Mouse (Mus musculus) stomach, embryonic 15.5 days (tissue): Measurements from ENCODE around the gene Olfr312. TPM values are rescaled to one million over a fixed set of nuclear protein-coding genes. Genes with fewer than 3 reads are reported as not detected.
"Not testable (repeated sequence)": the region's sequence is repeated elsewhere in the genome, so short reads cannot be mapped to it uniquely, and the experiment has no call there.

ENCODE experiments used
- ATAC-seq: fragments of 200-750 bp; cut with Nextera tagmentation; 2 replicates; pipeline ENCODE4 v1.8.0; 2017; ENCODE audit warnings: low read depth, moderate number of reproducible peaks, moderate TSS enrichment; ENCODE audit not compliant: insufficient read depth, low FRiP score
- H3K27ac ChIP-seq: fragments of 300-500 bp; sonication (generic); 2 replicates; pipeline ENCODE4 v1.5.1; 2015; ENCODE audit warnings: mild to moderate bottlenecking, inconsistent platforms
- H3K27me3 ChIP-seq: fragments of 300-500 bp; sonication (generic); replicated peaks from 2 replicates; pipeline ENCODE4 v1.6.1; 2015; ENCODE audit warnings: inconsistent platforms
- H3K36me3 ChIP-seq: fragments of 300-500 bp; sonication (generic); 2 replicates; pipeline ENCODE4 v1.6.1; 2015; ENCODE audit warnings: inconsistent platforms
- H3K4me1 ChIP-seq: fragments of 300-500 bp; sonication (generic); 2 replicates; pipeline ENCODE4 v1.6.1; 2015; ENCODE audit warnings: inconsistent platforms
- H3K4me2 ChIP-seq: fragments of 300-500 bp; sonication (generic); 2 replicates; pipeline ENCODE4 v1.6.1; 2015; ENCODE audit warnings: mild to moderate bottlenecking, inconsistent platforms
- H3K4me3 ChIP-seq: fragments of 300-500 bp; sonication (generic); replicated peaks from 2 replicates; pipeline ENCODE4 v1.5.1; 2015; ENCODE audit warnings: inconsistent platforms
- H3K9ac ChIP-seq: fragments of 300-500 bp; sonication (generic); 2 replicates; pipeline ENCODE4 v1.6.1; 2015; ENCODE audit warnings: inconsistent platforms
- H3K9me3 ChIP-seq: fragments of 300-500 bp; sonication (generic); 2 replicates; pipeline ENCODE4 v1.6.1; 2016; ENCODE audit warnings: inconsistent platforms
- WGBS: fragments of 180-500 bp; shearing (Covaris S2); methylation state at CpG from one replicate; pipeline ENCODE4 v1.1.7; 2015; 5-methylcytosine and 5-hydroxymethylcytosine counted together
- polyA plus RNA-seq: library from polyadenylated mRNA; unstranded; fragments of >200 nt; fragmentation: Nextera tagmentation; extraction: Ambion mirVana; gene quantifications from 2 replicates; pipeline ENCODE4 v1.2.1, GENCODE M21; 2015

Olfr312 gene
- polyA plus RNA-seq, 1 experiment from 2014 or later: not detected

DNA sequence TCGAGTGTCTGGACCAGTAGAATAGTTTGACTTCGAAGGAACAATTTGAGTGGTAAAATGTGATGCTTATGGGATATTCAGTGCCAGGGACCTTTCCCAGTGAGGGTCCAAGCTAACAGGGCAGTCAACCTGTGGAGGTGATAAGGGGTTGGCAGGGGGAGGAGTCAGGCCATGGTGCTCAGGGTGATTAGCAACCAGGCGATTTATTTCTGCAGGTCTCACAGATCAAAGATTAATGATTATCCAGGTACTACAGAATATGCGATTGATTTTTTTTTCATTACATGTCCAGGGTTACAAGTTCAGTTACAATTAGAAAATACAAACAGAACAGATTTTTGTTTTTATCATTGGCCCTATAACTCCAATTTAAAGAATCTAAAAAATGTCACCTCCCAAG is 25.2 kb upstream of the Olfr312 start:
- Histone ChIP-seq H3K4me1 (0 out of 2 replicates have a peak, but pooled peaks cover 8% of the 10 kb centered on the region), H3K4me3 (no peak overlapping the region), H3K27ac (no peak overlapping the region), H3K4me2 (no peak overlapping the region), H3K9me3 (no peaks in the 10 kb centered on the region), H3K36me3 (no peaks in the 10 kb centered on the region), H3K27me3 (no peaks in the 10 kb centered on the region), H3K9ac (no peak overlapping the region)
- no peak for ATAC-seq
- 42% methylated on average over 4 of the region's 4 CpGs for WGBS

- no peaks in the 10 kb centered on the region for H3K9me3 ChIP-seq
- H3K27me3 ChIP-seq: no peaks in the 10 kb centered on the region
- H3K4me3 ChIP-seq: no peak overlapping the region
- WGBS: 18% methylated on average over 2 of the region's 2 CpGs
- H3K4me1 ChIP-seq: 0 out of 2 replicates have a peak, but pooled peaks cover 8% of the 10 kb centered on the region
- ATAC-seq: peak; percentile 76; the same call in 1 of the 2 replicates
- no peak overlapping the region for H3K4me2 ChIP-seq
- H3K27ac ChIP-seq: peak overlapping the region; percentile 48; the same call in 1 of the 2 replicates
- H3K9ac ChIP-seq: no peak overlapping the region
- H3K36me3 ChIP-seq: no peaks in the 10 kb centered on the region
Observed at GRCm38 (mm10) chr11:58804393-58804792, 24.6 kb upstream of the Olfr312 start.

DNA sequence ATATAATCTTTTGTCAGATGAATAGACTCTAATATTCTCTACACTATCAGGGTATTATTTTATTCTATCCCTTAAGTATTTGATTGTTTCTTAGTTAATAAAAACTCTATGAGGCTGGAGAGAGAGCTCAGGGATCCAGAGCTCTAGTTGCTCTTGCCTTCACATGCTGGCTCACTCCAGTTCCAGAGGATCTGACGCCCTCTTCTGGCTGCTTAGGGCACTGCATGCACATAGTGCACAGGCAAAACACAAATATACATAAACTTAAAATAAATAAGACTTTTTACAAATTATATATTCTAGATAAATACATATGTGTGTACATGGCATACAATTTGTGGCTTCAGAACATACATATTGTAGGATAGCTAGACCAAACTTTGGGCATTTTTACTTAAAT is 17.0 kb upstream of the Olfr312 start:
- H3K4me2 ChIP-seq: no peak overlapping the region

GRCm38 (mm10) chr11:58814700-58815099 is 14.3 kb upstream of the Olfr312 start, which contains the start of gene Olfr313:
Gene Olfr313, plus strand, starts transcription at chr11:58815000.
- WGBS: 50% methylated on average over 1 of the region's 1 CpGs
- not testable (repeated sequence) for ATAC-seq, H3K9ac ChIP-seq

More for the DNA sequence above, 17.0 kb upstream of the Olfr312 start:
- Histone ChIP-seq H3K27me3 (no peaks in the 10 kb centered on the region), H3K27ac (no peak overlapping the region), H3K9ac (no peak overlapping the region), H3K9me3 (no peaks in the 10 kb centered on the region), H3K4me3 (no peak overlapping the region), H3K4me1 (no peaks in the 10 kb centered on the region), H3K36me3 (no peaks in the 10 kb centered on the region)
- ATAC-seq: no peak
- WGBS: 0% methylated on average over 1 of the region's 1 CpGs

DNA sequence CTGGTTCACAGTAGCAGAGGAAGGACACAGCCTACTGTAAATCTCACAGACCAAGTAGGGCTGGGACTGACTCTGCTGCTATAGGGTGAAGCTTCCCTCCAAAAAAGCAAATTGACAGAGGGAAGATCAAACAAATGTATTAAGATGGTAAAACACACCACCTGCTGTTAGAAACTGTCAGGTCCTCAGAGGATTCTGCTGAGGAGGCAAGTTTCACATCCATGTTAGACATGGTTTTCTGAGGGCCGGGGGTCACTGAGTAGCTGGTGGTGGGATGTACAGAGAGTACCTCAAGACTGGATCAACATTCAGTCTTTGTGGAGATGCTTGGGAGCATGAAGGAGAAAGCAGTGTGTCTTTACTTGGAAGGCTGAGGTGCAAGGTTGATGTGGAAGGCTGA is 13.4 kb upstream of the Olfr312 start:
- no peak overlapping the region for H3K4me3 ChIP-seq
- 77% methylated on average over 1 of the region's 1 CpGs for WGBS
- no peaks in the 10 kb centered on the region for H3K36me3 ChIP-seq
- H3K4me1 ChIP-seq: no peaks in the 10 kb centered on the region
- H3K27me3 ChIP-seq: no peaks in the 10 kb centered on the region
- no peaks in the 10 kb centered on the region for H3K9me3 ChIP-seq
- no peak overlapping the region for H3K9ac ChIP-seq
- no peak overlapping the region for H3K27ac ChIP-seq
- no peak for ATAC-seq
- no peak overlapping the region for H3K4me2 ChIP-seq

More at GRCm38 (mm10) chr11:58814700-58815099, 14.3 kb upstream of the Olfr312 start, which contains the start of gene Olfr313:
- not testable (repeated sequence) for H3K4me2 ChIP-seq, H3K27ac ChIP-seq, H3K4me1 ChIP-seq, H3K27me3 ChIP-seq, H3K9me3 ChIP-seq, H3K36me3 ChIP-seq, H3K4me3 ChIP-seq

GRCm38 (mm10) chr11:58829764-58830163 is 727 bp downstream of the Olfr312 start:
- Histone ChIP-seq H3K27me3 (no peaks in the 10 kb centered on the region), H3K36me3 (no peaks in the 10 kb centered on the region), H3K9ac (no peak overlapping the region), H3K9me3 (no peaks in the 10 kb centered on the region), H3K4me3 (no peak overlapping the region), H3K27ac (no peak overlapping the region), H3K4me1 (no peaks in the 10 kb centered on the region), H3K4me2 (no peak overlapping the region)
- 75% methylated on average over 3 of the region's 3 CpGs for WGBS
- no peak for ATAC-seq

DNA sequence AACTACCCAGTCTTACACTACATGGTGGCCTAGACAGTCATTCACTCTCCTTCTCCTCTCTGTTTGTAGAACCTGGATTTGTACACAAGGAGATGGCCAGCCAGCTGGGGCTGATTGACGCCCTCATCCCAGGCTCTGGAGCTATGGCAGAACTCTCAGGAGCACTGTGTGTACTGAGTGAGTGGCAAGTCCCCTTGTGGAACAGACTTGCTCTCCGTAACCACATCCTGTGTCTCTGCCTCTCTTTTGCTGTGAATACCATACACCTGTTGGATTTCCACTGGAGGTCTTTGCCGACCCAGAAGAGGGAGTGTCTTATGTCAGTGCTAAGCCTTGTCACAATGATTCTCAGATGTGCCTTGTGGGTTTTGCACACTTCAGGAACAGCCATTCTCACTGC is 3.5 kb downstream of the Olfr312 start:
- not testable (repeated sequence) for H3K36me3 ChIP-seq, H3K27me3 ChIP-seq, H3K4me1 ChIP-seq, H3K9me3 ChIP-seq, H3K4me3 ChIP-seq, H3K27ac ChIP-seq, H3K4me2 ChIP-seq, H3K9ac ChIP-seq, ATAC-seq
- 59% methylated on average over 3 of the region's 3 CpGs for WGBS

DNA sequence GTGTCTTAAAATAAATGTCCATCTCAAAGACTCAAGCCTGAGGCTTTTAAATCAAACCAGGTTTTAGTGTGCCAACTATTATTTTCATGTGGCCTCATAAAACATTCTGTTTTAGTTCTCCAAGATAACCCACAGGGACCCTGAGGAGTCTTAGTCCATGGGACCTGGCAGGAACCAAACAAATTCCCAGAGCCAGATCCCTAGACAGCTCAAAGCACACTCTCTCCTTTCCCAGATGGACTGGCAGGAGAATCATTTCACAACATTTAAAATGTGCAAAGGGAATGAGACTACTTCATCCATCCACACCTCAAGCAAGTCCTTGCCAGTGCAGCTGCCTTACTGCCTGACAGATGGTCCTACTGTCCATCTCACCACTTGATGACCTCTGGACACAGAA is 9.9 kb downstream of the Olfr312 start, which contains the start of gene Olfr311:
Gene Olfr311 (plus strand): TSS at position 301 of the 400 bp plus-strand sequence.
- not testable (repeated sequence) for H3K4me1 ChIP-seq, H3K4me3 ChIP-seq, H3K27ac ChIP-seq, H3K9ac ChIP-seq, H3K4me2 ChIP-seq, H3K27me3 ChIP-seq, H3K36me3 ChIP-seq, ATAC-seq, H3K9me3 ChIP-seq

DNA sequence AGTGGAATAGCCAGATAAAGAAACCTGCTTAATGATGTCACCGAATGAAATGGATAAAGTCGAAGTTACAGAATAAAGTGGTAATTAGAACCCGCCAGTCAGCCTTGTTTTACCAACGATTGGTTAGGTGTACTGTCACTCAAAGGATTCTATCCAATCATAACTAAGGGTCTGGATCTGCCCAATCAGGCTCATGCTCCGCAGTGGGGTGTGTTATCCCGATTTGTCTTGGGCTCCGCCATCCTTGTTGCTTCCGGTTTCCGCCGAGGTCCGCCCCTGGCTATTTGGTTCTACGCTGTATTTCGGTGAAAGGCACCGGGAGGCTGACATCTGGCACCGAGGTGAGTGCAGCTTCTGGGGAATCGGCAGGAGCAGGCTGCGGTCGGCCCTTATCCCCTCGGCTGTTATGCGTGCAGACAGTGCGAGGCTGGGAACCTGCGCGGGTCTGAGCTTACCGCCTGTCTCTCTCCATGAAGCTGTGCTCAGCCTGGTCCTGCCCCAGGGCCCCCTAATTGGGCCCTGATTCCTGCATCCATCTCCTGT is 18.0 kb downstream of the Olfr312 start, which contains the start of gene Gm12258:
Gene Gm12258 (plus strand): TSS at position 240 of the 543 bp plus-strand sequence.
- Histone ChIP-seq H3K27ac (peak within 1 kb of the TSS; percentile 69; the same call in 1 of the 2 replicates), H3K36me3 (peaks cover 12% of the 10 kb centered on the region; the same call in 1 of the 2 replicates), H3K9ac (peak within 1 kb of the TSS; percentile 83), H3K4me2 (peak within 1 kb of the TSS; percentile 69), H3K9me3 (no peaks in the 10 kb centered on the region), H3K4me3 (peak within 1 kb of the TSS; percentile 83), H3K27me3 (no peaks in the 10 kb centered on the region), H3K4me1 (peaks cover 5% of the 10 kb centered on the region; the same call in 1 of the 2 replicates)
- ATAC-seq: peak; percentile 99
- WGBS: 0% methylated on average over 24 of the region's 24 CpGs

GRCm38 (mm10) chr11:58847636-58848035 is 18.6 kb downstream of the Olfr312 start:
- Histone ChIP-seq H3K4me3 (peak overlapping the region; percentile 83), H3K4me2 (peak overlapping the region; percentile 69), H3K9ac (peak overlapping the region; percentile 83), H3K27ac (no peak overlapping the region), H3K27me3 (no peaks in the 10 kb centered on the region), H3K36me3 (peaks cover 12% of the 10 kb centered on the region; the same call in 1 of the 2 replicates), H3K9me3 (no peaks in the 10 kb centered on the region), H3K4me1 (peaks cover 5% of the 10 kb centered on the region; the same call in 1 of the 2 replicates)
- no peak for ATAC-seq
- WGBS: 40% methylated on average over 9 of the region's 9 CpGs

DNA sequence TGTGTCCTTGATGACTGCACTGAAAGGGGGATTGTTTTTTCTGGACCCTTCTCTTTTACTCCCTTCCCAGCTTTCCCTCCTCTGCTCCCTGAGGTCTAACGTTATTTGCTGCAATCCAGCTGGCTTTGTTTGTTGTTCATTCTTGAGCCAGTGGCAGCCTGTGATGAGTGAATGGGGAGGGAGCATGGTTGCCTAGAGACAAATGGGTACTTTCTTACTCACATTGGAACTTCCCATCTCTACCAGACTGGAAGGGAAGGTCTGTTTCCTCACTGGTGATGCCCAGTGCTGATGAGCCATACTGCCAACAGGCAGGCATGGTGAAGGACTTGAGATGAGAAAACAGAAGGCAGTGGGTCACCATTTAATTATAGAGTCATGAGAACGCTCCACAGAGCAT is 20.7 kb downstream of the Olfr312 start:
- 70% methylated on average over 2 of the region's 2 CpGs for WGBS
- no peak for ATAC-seq

GRCm38 (mm10) chr11:58860744-58861143 is 31.7 kb downstream of the Olfr312 start:
- H3K4me2 ChIP-seq: no peak overlapping the region
- no peak overlapping the region for H3K4me3 ChIP-seq
- H3K27me3 ChIP-seq: no peaks in the 10 kb centered on the region
- WGBS: 92% methylated on average over 8 of the region's 8 CpGs
- H3K27ac ChIP-seq: no peak overlapping the region
- peaks cover 48% of the 10 kb centered on the region for H3K36me3 ChIP-seq
- no peak overlapping the region for H3K9ac ChIP-seq
- no peak for ATAC-seq
- H3K4me1 ChIP-seq: no peaks in the 10 kb centered on the region
- H3K9me3 ChIP-seq: peaks cover 11% of the 10 kb centered on the region

More for the DNA sequence above, 20.7 kb downstream of the Olfr312 start:
- no peak overlapping the region for H3K27ac ChIP-seq
- H3K27me3 ChIP-seq: no peaks in the 10 kb centered on the region
- no peak overlapping the region for H3K4me2 ChIP-seq
- peaks cover 12% of the 10 kb centered on the region; the same call in 1 of the 2 replicates for H3K36me3 ChIP-seq
- H3K4me3 ChIP-seq: no peak overlapping the region
- no peak overlapping the region for H3K9ac ChIP-seq
- peaks cover 5% of the 10 kb centered on the region; the same call in 1 of the 2 replicates for H3K4me1 ChIP-seq
- no peaks in the 10 kb centered on the region for H3K9me3 ChIP-seq
